Mouse (Mus musculus) ES-Bruce4 (cell line): ENCODE data around the gene Trafd1.

Source experiments
- CTCF ChIP-seq: IDR thresholded peaks from one replicate; pipeline ENCODE4 v1.8.1; 2011; ENCODE audit warnings: low read depth, low read length
- EP300 ChIP-seq: IDR thresholded peaks from 2 replicates; pipeline ENCODE4 v1.6.1; 2011; ENCODE audit warnings: low read depth, low read length; ENCODE audit not compliant: insufficient read depth
- POLR2A ChIP-seq: IDR thresholded peaks from one replicate; pipeline ENCODE4 v1.8.1; 2011; ENCODE audit warnings: low read length; ENCODE audit not compliant: insufficient read depth

DNA sequence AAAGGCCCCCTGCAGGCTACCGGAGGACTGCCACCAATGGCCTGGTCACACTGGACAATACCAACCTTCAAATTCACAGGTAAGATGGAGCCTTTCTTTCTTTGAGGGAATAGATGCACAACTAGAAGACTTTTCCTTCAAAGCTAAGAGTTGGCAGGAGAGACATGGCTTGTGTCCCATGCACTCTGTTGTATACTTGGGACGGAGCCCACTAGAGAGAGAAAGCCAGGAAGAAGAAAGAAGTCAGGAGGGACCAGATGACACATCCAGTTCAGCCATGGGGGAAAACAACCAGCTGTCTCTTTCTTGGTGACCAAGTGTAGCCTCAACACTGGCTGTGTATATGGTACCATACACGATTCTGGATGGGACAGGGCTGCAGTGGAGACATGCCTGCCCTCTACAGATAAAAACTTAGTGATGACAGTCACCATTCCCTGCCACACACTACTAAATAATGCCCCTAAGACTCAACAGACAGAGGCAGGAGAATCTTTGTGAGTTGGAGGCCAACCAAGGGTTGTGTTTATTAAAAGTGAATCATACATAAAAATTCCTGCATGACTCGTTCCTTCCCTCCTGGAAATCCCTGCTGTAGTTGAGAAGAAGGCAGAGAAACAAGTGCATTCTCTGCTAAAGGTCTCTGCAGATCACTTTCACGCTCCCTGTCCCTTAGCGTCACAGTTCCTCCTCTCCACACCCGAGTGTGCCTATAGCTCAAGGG, 45.8 kb downstream of the Trafd1 start:
- TF ChIP-seq CTCF: no peak
- no peak for TF ChIP-seq EP300
- no peak for TF ChIP-seq POLR2A
